Mouse (Mus musculus): ENCODE results near the gene Hhip.

- TF ChIP-seq CTCF (IDR thresholded peaks at IDR 0.05; ENCODE audit: control insufficient read depth, insufficient read depth, insufficient read length) = no peak
- TF ChIP-seq USF1 (IDR thresholded peaks at IDR 0.05; ENCODE audit: low read depth) = no peak
- TF ChIP-seq MYOG (IDR thresholded peaks at IDR 0.05; ENCODE audit: control insufficient read depth, extremely low read depth, insufficient read length) = no peak
Measured at GRCm38 (mm10) chr8:79929202-79929601, 128.6 kb downstream of the Hhip start.

Data from C2C12 (cell line).